Mouse (Mus musculus) mature B cell (primary cell): ENCODE results near the gene Olfr527.

Source experiments
- in situ Hi-C: fragments of 300-500 bp; cut with MboI; formaldehyde crosslinking; loops from 2 replicates; pipeline ENCODE4 v1.14.3; 2019

Olfr527 gene

GRCm38 (mm10) chr7:140333717-140334116 lies at the start of gene Olfr527:
TSS of gene Olfr527 (plus strand) at chr7:140334017.
- in situ Hi-C loops: no loop called here

DNA sequence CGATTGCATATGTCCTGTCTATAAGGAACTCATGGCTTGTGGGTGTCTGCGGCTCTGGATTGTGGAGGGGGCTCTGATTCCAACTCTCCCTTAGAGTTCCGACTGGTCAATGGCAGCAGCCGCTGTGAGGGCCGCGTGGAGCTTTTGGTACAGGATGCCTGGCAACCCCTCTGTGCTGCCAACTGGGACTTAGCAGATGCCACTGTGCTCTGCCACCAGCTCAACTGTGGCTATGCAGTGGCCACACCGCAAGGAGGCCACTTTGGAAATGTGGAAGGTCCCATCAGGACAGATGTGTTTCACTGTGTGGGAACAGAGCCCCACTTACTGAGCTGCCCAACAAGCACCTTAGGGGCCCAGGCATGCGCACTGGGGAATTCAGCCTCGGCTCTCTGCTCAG lies 38.1 kb upstream of the Olfr527 start:
- in situ Hi-C loops: no loop called here

GRCm38 (mm10) chr7:140296876-140297275 lies 36.9 kb upstream of the Olfr527 start:
- in situ Hi-C loops: no loop called here

DNA sequence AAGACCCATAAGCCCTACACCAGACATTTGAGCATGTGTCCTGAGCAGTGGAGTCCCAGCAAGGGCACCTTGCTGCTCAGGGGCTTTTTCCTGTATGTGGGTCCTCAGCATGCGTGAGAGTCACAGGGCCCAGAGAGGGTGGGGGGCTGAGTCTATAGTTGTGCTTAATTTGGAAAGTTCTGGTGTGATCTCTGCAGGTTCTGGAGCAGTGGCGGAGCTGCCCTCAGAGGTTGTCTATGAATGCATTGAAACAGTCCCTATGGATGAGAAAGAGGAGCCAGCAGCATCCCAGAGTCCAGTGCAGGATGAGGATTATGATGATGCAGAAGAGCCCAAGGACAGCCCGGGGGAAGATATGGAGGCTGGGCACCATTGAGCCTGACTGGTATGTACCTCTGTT lies 34.4 kb upstream of the Olfr527 start:
- in situ Hi-C loops: no loop called here

DNA sequence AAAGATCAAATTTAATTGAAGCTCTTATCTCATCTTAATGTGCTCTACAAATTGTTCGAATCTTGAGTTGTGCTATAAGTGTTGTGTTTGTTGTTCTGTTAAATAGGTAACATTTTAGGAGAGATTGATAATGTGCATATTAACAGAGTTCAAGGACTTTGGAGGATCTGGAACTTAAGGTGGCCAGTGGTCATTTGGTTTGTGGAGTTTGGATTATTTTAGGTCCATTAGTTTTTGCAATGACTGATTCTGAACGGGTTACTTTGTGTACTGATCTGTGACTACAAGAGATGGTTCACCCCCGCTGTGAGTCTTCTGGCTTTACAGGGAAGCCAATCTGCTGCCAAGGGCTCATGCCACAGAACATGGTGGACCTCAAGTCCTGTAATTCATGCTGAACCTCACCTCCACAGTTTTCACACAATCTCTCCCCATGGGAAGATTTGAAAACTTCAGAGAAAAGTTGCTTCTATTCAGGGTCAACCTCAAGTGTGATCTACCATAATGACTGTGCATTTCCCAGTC lies 13.9 kb upstream of the Olfr527 start:
- in situ Hi-C loops: loop anchor here (10.0 kb wide), 1 partner anchor 65 kb away; no protein-coding TSS in a partner anchor

DNA sequence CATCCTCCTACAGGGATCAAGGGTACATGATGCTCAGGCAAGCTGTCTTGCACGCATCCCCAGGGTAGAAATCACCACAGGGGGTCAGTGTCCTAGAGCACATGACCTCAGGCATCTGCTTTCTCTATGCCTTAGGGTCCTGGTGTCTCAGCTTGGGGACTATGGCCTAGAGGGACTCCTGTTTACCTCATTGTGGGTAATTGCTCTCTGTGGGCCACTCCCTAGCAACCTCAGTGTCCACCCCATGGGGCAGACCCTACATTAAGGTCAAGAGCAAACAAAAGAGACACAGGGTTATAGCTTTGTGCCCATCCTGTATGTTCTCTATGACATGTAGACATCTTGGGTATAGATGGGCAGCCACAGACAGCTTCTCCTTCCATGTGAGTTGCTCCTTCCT lies 13.3 kb upstream of the Olfr527 start, which contains the start of gene Olfr525:
Olfr525 (plus strand) TSS at position 301 of the 400 bp plus-strand sequence.
- in situ Hi-C loops: no loop called here

- in situ Hi-C loops: no loop called here
Observed at GRCm38 (mm10) chr7:140321135-140321534, 12.7 kb upstream of the Olfr527 start.

- in situ Hi-C loops: no loop called here
Observed at GRCm38 (mm10) chr7:140329766-140330304, 4.0 kb upstream of the Olfr527 start.

DNA sequence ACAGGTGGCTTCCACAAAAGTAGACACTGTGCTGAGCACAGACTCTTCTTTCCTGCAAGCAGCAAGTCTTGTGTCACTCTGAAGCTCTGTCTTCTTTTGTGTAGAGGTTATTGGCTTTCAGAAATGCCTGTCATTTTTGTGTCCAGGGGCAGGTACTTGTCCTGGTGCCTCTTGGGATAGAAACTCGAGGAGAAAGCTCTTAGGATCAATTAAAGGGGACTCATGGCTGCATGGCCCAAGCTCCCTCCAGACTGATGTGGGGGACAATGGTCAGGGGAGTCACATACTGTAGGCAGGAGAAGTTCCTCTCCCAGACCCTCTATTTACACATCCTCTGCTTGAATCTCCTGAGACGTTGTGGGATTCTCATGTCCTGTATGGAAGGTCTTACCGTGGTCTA lies 27.8 kb downstream of the Olfr527 start, which contains the start of gene Olfr60:
Olfr60 (minus strand) TSS at position 101 of the 400 bp plus-strand sequence.
- in situ Hi-C loops: no loop called here

DNA sequence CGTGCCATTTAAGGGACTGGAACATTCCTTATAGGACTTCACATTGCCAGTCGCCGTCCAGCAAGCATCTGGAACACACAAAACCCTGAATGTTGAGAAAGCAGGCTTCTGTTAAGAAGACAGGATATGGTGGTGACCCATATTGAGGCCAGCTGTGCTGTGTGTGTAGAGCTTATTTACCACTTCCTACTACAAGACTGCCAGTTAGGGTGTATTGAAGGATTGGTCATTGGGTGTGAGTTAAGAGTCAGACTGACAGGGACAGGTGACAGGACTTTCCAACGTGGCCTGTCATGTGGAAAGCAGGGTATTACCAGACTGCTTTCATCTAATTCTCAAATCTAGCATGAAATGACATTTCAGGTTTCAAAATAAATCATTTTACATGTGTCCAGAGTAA lies 40.5 kb downstream of the Olfr527 start:
- in situ Hi-C loops: no loop called here

- in situ Hi-C loops: no loop called here
Observed at GRCm38 (mm10) chr7:140376231-140376630, 42.4 kb downstream of the Olfr527 start, which contains the start of gene Olfr530. TSS of gene Olfr530 (minus strand) at chr7:140376331.

- in situ Hi-C loops: no loop called here
Observed at GRCm38 (mm10) chr7:140376911-140377310, 43.1 kb downstream of the Olfr527 start.
